Mouse (Mus musculus) layer of hippocampus, adult 18-20 months (tissue): Measurements from ENCODE around the gene 4930519P11Rik. TPM values are rescaled to one million over a fixed set of nuclear protein-coding genes. Genes with fewer than 3 reads are reported as not detected.
A peak's percentile ranks its signal among the peaks of the same experiment; 100 is the strongest.

Experiments used
- DNase-seq, 2 experiments: peaks; one replicate each; pipeline ENCODE4 v3.0.0; 2022; ENCODE audit warnings: low spot score in 2 of 2
- long read RNA-seq: library from polyadenylated mRNA; stranded (forward); transcript quantifications from one replicate; pipeline ENCODE4 v2.0.0, GENCODE M21; 2021
- total RNA-seq, 2 experiments: library from RNA; stranded (reverse); gene quantifications; 2 replicates each; pipeline ENCODE4 v1.2.3; 2021

The 4930519P11Rik gene
- total RNA-seq = not detected
- long read RNA-seq = 0 reads

DNA sequence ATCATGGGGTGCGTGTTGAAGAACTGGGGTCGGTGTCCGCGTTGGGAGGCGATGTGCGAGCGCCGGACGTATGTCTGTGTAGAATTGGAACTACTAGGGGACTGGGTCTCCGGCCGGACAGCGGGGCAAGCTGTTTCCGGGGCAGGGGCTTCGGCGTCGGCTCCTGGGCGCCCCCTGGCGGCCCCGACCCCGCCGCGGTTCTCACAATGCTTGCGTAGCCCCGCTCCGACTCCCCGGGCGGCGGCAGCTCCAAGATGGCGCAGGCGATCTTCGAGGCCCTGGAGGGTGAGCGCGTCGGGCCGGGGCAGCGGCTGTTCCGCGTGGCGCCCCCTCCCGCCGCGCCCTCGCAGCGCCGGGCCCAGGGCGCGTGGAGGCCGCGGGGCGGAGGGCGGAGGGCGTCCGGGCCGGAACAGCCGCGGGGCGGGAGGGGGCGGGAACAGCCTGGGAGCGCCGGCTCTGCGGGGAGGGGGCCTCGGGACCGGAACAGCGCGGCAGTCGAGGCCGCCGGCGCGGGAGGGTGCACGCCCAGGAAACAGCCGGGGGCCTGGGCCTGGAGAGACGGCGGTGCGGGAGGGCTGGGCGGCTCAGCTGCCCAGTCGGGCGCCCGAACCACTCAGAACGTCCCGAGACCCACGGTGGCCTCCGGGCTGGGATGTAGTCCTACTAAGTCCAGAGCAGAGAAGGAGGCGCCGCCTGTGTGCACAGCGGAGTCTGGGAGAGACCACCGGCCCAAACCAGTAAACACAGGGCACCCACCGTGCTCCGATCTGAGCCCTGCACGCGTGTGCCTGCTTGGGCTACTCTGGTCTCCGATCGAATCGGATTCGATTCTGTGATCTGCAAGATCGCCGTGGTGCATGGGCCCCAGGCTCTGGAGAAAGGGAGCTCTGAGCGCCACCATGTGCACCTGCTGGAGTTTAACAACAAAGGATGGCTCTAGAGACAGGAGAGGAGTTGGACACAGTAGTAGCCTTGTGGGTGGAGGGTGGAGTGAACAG, at the start of gene 4930519P11Rik, which contains the start of gene Zfp341:
Gene 4930519P11Rik, minus strand, starts transcription at position 320 of the 998 bp plus-strand sequence.
Gene Zfp341, plus strand, starts transcription at position 180 of the 998 bp plus-strand sequence.
- DNase-seq = peak; percentile 82 to 92

DNA sequence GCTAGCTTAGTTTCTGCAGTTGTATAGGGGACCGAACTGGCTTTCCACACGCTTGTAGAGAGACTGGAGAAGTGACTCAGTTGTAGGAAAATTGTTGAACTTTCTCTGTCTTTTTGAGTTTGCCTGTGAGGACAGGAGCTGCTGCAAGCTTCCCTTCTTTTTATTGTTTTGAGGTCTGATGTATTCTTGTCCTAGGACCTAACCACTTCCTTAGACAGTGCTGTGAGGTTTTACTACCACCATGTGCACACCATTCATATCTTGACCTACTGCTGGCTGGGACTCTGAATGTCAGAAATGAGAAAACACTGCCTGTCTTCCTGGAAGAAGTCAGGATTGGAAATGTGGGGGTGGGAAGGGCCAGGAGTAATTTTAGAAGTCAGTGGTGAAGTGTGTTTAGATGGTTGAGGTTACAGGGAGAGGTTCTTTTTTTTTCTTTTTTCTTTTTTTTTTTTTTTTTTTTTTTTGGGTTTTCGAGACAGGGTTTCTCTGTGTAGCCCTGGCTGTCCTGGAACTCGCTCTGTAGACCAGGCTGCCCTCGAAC, 46.4 kb upstream of the 4930519P11Rik start:
- DNase-seq = no peak

DNA sequence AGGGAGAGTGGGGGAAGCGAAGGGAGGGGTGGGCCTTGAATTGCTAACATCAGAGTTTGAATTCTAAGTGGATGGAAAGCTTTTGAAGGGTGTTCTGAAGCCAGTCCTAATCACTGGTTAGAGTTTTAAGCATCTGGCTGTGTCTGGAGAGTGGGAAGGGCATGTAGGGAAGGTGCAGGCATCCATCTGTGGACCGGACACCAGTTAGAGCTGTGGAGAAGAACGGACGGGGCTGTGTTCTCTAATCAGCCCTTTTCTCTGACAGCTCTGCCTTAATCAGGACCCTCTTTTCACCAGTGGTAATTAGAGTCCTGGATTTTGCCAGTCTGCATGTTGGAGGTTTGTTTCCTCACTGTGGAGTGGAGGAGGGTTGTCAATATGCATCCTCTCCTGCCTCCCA, 45.8 kb upstream of the 4930519P11Rik start:
- DNase-seq = no peak

DNA sequence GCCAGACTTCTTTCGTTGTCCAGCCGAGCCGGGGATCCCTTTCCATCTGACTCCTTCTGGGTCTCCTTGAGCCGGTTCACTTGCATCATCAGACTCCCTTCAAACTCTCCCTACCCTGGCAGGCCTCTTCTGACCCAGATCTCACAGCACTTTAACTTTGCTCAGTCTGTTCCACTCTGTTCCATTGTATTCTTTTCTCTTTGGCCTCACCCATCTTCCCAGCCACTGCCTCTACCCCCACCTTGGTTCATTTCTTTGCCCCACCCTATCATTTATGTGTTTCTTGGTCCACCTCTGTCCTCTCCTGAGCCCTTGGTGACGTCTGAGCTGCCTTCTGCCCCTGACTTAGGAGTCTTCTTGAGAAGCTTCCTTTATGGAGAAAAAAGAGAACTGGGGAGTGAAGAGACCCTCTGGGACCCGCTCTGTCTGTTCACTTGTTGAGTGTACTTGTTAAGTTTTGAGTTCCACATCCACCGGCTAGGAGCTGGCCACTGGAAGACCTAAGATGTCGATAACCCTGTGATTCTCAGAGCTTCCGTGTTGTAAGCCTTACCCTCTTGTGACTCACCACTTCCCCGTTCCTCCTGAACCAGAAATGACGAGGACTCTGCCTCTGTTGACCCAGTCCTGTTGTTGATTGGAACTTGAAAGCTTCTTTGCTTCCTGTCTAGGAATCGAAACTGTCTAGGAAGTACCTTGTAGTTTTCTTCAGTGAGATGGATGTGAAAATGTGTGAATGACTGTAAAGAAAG, 44.4 kb upstream of the 4930519P11Rik start:
- no peak for DNase-seq

DNA sequence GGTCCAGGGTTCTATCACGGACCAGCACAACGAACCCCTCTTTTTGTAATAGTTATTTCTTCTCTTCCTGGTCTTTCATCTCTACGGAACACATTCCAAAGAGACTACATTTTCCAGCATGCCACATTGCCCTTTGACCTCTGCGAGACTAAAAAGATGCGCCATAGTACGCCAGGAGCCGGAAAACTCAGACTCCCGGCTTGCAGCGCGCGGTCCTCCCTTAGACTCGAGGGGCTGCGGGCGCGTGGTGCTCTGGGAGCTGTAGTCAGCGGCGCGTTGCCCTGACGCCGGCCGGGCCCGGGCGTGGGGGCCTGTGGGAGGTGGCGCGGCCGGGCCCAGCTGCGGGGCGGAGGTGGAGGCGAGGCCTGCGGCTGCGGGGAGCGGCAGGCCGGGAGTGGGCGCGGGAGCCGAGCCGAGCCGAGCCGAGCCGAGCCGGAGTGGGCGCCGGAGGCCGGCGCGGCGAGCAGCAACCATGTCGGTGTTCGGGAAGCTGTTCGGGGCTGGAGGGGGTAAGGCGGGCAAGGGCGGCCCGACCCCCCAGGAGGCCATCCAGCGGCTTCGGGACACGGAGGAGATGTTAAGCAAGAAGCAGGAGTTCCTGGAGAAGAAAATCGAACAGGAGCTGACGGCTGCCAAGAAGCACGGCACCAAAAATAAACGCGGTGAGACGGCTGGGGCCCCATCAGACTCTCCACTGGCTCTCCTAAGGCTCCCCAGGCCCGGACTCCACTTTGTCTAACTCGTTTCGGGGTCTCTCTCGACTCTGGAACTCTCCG, 43.7 kb upstream of the 4930519P11Rik start:
- peak; percentile 97 to 99 for DNase-seq

DNA sequence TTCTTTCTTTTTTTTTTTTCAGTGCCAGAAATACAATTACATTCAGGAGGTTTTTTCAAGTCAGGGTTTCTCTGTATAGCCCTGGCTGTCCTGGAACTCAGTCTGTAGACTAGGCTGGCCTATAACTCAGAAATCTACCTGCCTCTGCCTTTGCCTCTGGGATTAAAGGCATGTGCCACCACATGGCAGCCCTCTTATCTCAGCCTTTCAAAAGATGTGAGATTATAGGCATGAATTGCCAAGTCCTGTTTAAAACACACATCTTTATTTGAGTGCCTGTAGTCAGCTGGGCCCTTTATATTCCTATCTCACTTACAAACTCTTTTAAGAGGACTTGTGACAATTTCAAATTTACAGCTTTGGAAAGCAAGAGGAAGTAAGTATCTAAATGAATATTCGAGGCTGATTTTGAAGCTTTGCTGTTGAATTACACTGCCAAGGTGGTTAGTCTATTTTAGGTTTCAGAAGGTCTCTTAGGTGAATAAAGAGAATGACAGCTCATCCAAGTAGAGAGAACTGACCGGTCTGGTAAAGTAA, 42.7 kb upstream of the 4930519P11Rik start:
- no peak for DNase-seq

DNA sequence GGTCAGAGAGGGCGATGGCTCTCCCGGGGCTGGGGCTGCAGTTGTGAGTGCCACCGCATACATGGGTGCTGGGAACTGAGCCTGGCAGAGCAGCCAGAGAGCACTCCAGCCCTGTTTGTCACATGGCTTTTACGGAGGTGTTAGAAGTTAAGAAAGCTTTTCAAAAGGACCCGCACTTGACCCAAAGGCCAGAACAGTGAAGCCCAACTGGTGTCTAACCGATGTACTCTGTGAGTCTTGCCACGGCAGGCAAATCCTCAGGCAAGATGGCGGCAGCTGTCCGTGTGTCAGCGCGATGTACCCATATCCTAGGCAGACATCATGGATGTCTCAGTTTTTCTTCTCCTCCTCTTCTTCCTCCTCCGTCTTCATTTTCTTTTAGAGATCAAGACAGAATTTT, 41.7 kb upstream of the 4930519P11Rik start:
- DNase-seq = no peak

DNA sequence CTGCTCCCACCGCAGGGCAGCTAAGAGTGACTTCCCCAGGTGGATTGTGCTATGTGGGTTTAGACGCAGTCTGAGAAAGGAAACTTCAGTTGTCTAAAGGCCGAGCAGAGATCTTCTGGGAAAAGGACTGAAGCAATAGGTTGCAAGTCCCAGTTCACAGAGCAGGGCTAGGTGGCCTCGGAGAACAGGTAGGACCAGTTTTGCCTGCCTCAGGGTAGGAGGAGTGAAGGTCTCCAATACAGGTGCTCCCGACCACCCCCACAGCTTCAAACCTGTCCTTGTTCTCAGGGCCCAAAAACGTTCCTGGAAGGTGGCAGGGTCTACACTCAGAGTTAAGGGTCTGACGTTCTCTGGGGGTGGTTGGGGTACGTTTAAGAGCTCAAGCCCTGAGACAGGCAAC, 38.1 kb upstream of the 4930519P11Rik start, which contains the start of gene Chmp4b:
Gene Chmp4b, plus strand, starts transcription at position 343 of the 400 bp plus-strand sequence.
- no peak for DNase-seq

DNA sequence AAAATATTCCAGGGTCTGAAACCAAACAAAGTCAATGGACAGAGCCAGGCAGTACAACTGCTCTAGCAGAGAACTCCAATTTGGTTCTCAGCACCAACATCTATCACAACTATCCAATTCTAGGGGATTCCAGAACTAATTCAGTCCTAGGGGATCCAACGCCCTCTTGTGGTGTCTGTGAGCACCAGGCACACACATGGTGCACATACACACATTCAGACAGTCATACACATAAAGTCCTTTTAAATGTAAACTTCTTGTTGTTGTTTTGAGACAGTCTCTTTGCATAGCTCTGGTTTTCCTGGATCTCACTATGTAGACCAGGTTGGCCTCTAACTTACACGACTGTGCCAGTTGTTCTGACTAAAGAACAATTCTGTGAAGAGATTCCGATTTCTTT, 37.2 kb upstream of the 4930519P11Rik start:
- no peak for DNase-seq

DNA sequence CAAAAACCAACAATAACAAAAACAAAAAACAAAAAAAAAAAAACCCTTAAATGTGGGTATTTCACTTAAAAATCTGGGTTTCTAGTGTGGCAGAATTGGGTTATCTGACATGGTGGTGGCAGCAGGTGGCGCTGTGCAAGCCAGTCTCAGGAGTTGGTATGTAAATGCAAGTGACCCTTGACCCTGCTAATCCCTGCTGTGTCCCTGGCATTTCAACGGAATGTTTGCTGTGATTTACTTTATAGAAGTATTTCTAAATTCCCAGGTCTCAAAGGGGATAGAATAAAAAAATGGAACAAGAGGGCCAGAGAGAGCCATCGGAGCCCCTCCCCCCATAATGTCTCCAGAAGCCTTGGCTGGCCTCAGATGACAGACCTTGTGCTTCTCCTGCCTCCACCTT, 34.8 kb upstream of the 4930519P11Rik start:
- no peak for DNase-seq

DNA sequence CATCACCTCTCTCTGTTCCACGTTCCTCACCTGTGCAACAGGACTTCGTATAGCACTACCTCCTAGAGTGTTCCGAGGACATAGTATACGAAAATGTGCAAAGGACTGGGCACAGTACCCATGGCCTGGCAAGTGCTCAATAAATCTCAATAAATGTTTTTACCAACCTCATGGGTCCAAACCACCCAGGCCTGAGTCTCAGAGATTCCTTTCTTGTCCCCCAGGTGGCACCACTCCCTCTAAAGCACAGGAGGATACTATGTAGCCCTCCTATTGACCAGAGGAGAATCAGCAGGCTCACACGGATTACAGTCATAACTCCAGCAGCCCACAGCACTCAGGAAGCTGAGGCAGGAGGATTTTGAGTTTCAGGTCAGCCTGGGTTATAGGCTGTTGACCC, 33.4 kb upstream of the 4930519P11Rik start:
- peak in 1 of 2 experiments; percentile 42 for DNase-seq

DNA sequence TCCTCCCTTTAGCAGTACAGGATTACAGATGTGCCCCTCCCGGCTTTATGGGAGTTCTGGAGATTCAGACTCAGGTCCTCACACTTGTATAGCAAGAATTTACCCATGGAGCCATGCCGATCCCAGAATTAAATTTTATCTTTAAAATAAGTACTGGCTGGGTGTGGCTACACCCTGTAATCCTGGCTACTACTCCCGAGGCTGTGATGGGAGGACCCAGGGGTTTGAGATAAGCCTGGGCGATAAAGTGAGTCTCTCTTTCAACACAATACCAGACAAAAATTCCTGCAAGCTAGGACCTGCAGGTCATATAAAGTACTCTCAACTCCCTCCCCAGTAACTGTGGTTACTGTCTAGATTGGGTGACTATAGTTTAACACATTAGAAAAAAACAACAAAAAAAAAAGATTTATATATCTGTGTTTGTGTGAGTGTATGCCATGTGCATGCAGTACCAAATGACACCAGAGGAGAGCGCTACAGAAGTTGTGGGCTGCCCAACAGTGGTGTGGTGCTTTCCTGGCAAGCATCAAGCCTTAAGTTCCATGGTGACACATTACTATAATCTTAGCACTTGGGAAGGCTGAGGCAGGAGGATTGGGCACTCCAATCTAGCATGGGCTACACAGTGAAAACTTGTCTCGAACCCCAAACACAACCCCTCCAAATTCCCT, 29.6 kb upstream of the 4930519P11Rik start:
- no peak for DNase-seq

DNA sequence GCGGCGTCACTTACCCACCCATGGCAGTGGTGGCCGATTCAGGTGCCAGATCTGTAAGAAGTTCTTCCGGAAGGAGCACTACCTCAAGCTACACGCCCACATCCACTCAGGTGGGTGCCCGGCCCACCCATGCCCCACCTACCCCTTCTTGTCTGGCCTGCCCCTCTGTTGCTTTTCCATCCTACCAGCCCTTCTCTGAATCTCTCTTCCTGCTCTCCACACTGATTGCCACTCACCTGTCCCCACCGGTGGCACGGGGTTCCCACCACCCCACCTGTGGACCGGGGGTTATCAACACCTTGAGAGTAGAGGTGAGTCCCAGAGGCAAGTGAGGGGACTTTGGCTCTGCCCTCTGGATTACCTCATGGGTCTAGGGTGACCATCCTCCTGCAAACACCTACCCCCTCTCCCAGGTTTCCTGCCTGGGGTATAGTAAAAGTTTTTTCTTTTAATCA, 28.8 kb upstream of the 4930519P11Rik start:
- no peak for DNase-seq

DNA sequence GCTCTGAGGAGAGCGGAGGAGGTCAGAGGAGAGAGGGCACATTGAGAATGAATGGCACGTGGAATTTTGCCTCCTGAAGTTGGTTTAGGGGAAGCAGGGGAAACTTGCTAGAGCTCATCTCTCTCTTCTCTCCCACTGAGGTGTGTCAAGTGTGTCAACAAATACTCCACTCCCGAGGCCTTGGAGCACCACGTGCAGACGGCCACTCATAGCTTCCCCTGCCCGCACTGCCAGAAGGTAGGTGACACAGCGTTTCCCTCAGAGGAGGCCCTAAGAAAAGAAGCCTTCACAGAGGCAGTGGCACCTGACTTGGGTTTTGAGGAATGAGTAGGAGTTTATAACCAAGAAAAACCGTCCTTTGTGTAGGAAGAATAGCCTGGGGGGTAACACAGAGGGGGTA, 27.9 kb upstream of the 4930519P11Rik start:
- no peak for DNase-seq

DNA sequence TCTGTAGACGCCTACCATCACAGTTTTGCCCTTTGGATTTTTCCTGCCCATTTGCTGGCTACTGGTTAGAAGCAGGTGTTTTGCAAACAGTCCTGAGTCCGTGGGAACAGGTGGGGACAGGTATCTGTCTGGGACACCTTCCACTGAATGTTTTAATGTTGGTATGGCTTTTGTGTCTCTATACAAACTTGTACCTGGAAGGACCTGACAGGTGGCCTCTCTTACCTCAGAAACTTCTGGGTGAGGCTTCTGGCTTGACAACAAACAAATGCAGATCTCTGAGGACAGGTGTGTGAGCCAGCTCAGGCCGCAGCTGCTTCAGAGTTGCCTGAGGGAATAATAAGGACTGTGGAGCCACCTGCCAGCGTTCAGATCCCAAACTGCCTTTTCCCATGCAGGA, 25.9 kb upstream of the 4930519P11Rik start:
- no peak for DNase-seq

DNA sequence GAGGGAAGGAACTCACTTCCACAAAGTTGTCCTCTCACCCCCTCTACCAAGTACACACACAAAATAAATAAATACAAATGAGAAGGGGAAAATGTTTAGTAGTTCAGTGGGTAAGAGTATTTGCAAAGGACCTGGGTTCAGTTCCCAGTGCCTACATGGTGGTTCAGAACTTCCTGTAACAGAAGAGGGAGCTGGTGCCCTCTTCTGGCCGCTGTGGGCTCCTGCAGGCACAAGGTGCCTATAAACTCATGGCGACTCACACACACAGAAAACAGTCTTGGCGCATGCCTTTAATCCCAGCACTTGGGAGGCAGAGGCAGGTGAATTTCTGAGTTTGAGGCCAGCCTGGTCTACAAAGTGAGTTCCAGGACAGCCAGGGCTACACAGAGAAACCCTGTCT, 25.3 kb upstream of the 4930519P11Rik start:
- no peak for DNase-seq

DNA sequence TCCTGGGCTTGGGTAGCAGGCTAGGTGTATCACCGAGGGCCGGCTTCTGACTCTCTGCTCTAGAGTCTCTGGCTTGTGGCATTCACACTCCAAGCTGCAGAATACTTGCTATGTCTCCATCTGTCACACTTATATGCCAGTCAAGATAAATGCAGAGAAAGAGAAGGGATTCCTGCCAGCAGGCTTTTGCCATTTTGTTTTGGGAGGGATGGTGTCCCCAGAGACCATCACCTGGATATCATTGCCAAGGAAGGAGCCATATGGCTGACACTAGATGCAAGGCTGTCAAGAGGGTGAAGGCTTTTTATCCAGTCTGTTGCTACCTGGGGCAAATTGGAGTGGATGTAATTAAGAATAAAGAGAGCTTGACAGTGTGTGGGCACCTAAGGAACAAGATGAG, 22.6 kb upstream of the 4930519P11Rik start:
- DNase-seq = no peak

DNA sequence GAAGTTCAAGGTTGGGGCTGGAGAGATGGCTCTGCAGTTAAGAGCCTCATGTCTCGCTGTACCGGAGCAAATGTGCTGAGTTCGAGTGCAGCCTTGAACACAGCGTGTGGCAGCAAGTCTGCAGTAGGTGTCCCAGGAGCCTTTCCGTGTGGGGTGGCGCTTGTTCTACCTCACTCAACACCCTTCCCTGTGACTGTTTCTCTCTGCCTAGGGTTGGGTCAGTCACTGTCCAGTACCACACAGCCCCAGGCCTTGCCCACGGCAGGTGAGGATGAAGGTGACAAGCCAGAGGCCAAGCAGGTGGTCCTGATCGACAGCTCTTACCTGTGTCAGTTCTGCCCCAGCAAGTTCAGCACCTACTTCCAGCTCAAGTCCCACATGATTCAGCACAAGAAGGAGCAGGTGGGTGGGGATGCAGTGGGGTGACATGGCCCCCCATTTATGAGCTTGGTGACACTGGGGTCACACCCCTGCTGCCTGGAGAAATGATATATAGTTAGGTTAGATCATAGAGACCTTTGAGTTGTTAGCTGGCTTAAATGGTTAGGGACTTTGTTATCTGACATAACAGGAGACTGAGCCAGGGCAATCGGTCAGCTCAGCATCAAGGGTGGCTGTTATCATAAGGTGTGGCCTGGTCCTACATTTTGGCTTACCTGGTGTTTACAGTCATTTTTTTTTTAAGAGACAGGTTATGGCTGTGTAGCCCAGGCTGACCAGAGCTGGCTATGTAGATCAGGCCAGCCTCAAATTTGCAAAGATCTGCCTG, 20.8 kb upstream of the 4930519P11Rik start:
- DNase-seq = no peak
